Mouse (Mus musculus): ENCODE data around the gene Gnaq. TPM values are rescaled to one million over a fixed set of nuclear protein-coding genes. Genes with fewer than 3 reads are reported as not detected.

Gene Gnaq
- polyA plus RNA-seq, 1 experiment from 2014 or later: 54.1 TPM

DNA sequence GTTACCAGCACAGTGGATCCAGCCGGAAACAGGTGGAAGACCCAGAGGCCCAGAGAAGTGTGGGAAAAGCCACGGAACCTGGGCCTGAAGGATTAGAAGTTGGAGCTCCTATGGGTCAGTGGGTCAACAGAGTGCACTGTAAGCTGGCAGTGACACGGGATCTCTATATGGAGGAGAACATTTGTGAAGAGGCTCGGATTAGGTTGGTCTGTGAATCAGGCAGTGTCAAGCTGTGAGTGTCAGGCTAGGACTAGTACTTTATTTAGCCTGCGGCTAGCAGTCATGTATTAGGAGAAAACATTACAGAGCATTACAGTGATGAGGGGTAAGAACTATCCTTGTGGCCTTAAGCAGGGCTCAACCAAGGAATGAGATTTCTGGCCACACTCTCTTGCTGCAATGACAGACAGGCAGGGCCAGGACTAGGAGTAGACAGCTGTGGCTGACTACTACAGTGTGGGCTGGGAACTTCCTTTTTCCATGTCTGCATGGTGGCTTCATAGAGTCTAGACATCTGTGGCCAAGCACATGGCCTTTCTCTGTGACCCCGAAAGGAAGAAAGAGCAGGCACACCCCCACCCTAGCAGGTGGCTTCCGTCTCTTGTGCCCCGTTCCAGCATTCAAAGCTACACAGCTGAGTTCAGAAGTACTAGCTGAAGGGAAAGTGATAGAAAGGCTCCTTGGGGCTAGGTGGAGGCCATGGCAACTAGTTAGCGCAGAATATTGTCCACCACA lies 240.3 kb downstream of the Gnaq start:
- 59% methylated on average over 9 of the region's 9 CpGs for WGBS
- no peak overlapping the region for H3K27ac ChIP-seq
- ATAC-seq (ENCODE audit: low FRiP score, low read depth): no peak

DNA sequence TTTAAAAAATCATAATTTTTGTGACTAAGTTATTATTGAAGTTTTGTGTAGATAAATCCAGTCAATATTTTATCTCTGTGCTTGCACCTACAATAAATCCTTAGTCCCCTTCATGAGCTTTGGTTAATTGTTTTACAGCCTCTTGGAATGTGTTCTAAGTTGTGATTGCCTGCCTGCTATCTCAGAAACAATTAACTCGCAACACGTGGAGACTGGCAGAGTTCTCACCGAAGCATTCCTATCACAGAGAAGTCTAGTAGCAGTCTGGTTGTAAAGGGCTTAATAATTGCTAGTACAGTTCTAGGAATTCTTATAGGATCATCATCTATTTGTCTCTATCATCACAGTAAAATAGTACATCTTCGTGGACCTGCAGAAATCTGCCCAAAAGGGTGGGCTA lies 243.2 kb downstream of the Gnaq start:
- H3K9ac ChIP-seq: no peak overlapping the region
- H3K27me3 ChIP-seq (replicated peaks): no peaks in the 10 kb centered on the region
- no peaks in the 10 kb centered on the region for H3K9me3 ChIP-seq
- 28% methylated on average over 4 of the region's 4 CpGs for WGBS
- H3K36me3 ChIP-seq: peaks cover 25% of the 10 kb centered on the region
- no peak overlapping the region for H3K4me3 ChIP-seq
- H3K4me1 ChIP-seq: peaks cover 25% of the 10 kb centered on the region
- no peak for ATAC-seq (ENCODE audit: low FRiP score, low read depth)
- H3K4me2 ChIP-seq (replicated peaks): no peak overlapping the region
- H3K27ac ChIP-seq: no peak overlapping the region

More for the DNA sequence above, 240.3 kb downstream of the Gnaq start:
- Histone ChIP-seq H3K9me3 (no peaks in the 10 kb centered on the region), H3K4me3 (no peak overlapping the region), H3K27me3 (replicated peaks) (no peaks in the 10 kb centered on the region), H3K36me3 (peaks cover under 1% of the 10 kb centered on the region; the same call in 1 of the 2 replicates), H3K4me2 (replicated peaks) (no peak overlapping the region), H3K4me1 (peaks cover 28% of the 10 kb centered on the region), H3K9ac (no peak overlapping the region)

DNA sequence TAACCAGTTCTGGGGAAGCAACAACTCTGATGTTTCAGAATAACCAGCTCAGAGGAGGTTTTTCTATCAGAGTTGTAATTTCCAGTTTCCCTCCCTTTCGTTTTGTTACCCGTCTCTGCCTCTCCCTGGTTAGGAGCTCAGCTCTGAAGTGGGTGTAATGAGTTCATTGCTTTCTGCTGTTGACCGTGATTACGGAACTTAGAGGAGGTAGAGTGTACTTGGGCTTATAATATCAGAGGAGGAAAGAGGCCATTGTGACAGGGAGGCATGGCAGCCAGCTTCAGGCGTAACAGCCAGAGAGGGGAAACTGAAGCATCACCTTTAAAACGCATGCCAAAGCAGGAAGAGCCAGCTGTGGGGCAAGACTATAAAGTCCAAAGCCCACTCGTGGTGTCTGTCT lies 245.9 kb downstream of the Gnaq start:
- no peak overlapping the region for H3K4me3 ChIP-seq
- H3K4me1 ChIP-seq: peaks cover 19% of the 10 kb centered on the region
- no peak overlapping the region for H3K27ac ChIP-seq
- H3K36me3 ChIP-seq: peaks cover 30% of the 10 kb centered on the region
- no peak overlapping the region for H3K9ac ChIP-seq
- 78% methylated on average over 7 of the region's 7 CpGs for WGBS
- ATAC-seq (ENCODE audit: low FRiP score, low read depth): no peak
- no peaks in the 10 kb centered on the region for H3K9me3 ChIP-seq
- H3K27me3 ChIP-seq (replicated peaks): no peaks in the 10 kb centered on the region
- no peak overlapping the region for H3K4me2 ChIP-seq (replicated peaks)

DNA sequence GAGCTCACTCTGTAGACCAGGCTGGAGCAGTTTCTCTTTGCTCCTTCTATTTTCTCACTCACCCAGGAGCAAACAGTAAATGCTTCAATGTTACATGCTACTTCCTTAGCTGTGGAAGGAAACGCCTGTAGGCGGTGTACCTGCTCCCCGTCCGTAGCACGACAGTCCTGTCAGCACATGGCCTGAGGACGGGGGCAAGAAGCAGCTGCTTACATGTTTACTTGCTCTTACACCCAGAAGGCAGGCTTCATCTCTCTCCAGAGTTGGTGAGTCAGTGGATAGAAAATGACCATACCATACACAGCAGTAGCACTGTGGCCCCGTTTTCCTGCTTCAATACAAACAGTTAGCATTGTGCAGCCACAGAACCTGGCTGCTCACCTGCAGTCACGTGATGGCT lies 247.1 kb downstream of the Gnaq start:
- H3K36me3 ChIP-seq: peaks cover 30% of the 10 kb centered on the region
- ATAC-seq (ENCODE audit: low FRiP score, low read depth): no peak
- WGBS: 92% methylated on average over 8 of the region's 8 CpGs

DNA sequence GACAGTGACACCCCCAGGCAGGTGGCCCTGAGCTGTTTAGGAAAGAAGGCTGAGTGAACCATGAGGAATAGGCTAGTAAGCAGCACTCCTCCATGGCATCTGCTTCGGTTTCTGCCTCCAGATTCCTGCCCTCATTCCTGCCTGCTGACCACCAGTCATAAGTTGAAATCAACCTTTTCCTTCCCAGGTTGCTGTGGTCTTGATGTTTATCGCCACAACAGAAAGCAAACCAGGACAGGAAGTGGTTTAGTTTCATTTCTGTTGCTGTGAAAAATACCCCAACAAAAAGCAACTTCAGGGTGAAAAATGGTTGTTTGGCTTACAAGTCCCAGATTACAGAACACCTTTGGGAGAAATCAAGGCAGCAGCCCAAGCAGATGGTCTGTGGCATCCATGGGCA lies 249.8 kb downstream of the Gnaq start:
- Histone ChIP-seq H3K36me3 (peaks cover 30% of the 10 kb centered on the region), H3K4me1 (peaks cover 10% of the 10 kb centered on the region), H3K9ac (no peak overlapping the region), H3K4me2 (replicated peaks) (no peak overlapping the region), H3K9me3 (no peaks in the 10 kb centered on the region), H3K4me3 (no peak overlapping the region), H3K27me3 (replicated peaks) (no peaks in the 10 kb centered on the region), H3K27ac (no peak overlapping the region)
- 90% methylated on average over 2 of the region's 2 CpGs for WGBS
- ATAC-seq (ENCODE audit: low FRiP score, low read depth): no peak

More for the DNA sequence above, 247.1 kb downstream of the Gnaq start:
- no peak overlapping the region for H3K4me2 ChIP-seq (replicated peaks)
- no peak overlapping the region for H3K9ac ChIP-seq
- H3K4me1 ChIP-seq: peaks cover 10% of the 10 kb centered on the region
- H3K27me3 ChIP-seq (replicated peaks): no peaks in the 10 kb centered on the region
- H3K9me3 ChIP-seq: no peaks in the 10 kb centered on the region
- H3K4me3 ChIP-seq: no peak overlapping the region
- H3K27ac ChIP-seq: no peak overlapping the region

DNA sequence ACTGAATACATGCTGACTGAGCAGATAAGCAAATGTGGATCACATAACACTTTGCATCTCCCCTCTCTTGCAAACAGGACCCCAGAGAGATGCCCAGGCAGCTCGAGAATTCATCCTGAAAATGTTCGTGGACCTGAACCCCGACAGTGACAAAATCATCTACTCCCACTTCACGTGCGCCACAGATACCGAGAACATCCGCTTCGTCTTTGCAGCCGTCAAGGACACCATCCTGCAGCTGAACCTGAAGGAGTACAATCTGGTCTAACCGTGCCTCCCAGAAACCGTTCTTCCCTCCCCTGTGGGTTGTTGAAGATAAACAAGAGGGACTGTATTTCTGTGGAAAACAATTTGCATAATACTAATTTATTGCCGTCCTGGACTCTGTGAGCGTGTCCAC lies 250.5 kb downstream of the Gnaq start:
- no peak; the same call in 1 of the 2 replicates for ATAC-seq (ENCODE audit: low FRiP score, low read depth)
- Histone ChIP-seq H3K9ac (no peak overlapping the region), H3K36me3 (peaks cover 31% of the 10 kb centered on the region), H3K27me3 (replicated peaks) (no peaks in the 10 kb centered on the region), H3K9me3 (no peaks in the 10 kb centered on the region), H3K27ac (no peak overlapping the region), H3K4me1 (peaks cover 10% of the 10 kb centered on the region), H3K4me3 (no peak overlapping the region), H3K4me2 (replicated peaks) (no peak overlapping the region)
- 75% methylated on average over 13 of the region's 13 CpGs for WGBS

DNA sequence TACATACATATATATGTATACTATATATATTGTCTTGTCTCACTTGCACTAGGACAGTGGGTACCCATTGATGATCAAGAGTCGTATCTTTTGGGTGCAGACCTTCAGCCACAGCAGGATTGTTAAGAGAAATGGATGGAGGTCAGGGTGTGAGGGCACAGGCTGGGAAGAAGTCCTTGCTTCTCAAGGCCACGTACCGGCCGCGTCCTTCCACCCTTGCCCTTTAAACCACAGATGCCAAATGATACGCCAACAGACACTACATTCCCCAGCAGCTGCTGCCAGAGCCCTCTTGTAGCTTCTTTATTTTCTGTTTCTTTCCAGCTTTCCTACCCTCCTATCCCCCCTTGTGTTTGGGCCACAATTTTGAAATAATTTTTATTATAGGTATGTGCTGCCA lies 251.5 kb downstream of the Gnaq start:
- 92% methylated on average over 6 of the region's 6 CpGs for WGBS
- H3K9me3 ChIP-seq: no peaks in the 10 kb centered on the region
- ATAC-seq (ENCODE audit: low FRiP score, low read depth): no peak
- no peaks in the 10 kb centered on the region for H3K27me3 ChIP-seq (replicated peaks)
- no peak overlapping the region for H3K9ac ChIP-seq
- no peak overlapping the region for H3K27ac ChIP-seq
- H3K36me3 ChIP-seq: peaks cover 22% of the 10 kb centered on the region
- no peak overlapping the region for H3K4me3 ChIP-seq
- H3K4me1 ChIP-seq: peaks cover 10% of the 10 kb centered on the region
- no peak overlapping the region for H3K4me2 ChIP-seq (replicated peaks)

DNA sequence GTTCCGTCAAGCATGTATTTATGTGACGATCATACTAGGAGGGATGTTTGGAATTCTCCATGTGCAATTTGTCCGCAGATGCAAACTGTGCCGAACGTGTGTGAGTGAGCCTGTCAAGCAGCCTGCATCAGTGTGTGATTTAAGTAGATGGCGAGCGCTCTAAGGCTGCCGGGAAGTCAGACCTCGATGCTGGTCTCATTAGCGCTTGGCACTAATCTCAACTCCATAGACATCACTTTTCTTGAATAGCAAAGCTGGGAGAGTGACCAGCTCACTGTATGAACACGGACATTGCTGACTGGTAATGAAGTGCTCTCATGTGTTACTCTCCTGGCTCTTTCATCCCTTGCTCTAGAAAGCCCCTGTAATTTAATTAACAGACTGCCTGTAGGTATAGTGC lies 252.3 kb downstream of the Gnaq start:
- Histone ChIP-seq H3K27me3 (replicated peaks) (no peaks in the 10 kb centered on the region), H3K9ac (no peak overlapping the region), H3K4me2 (replicated peaks) (no peak overlapping the region), H3K36me3 (peaks cover 13% of the 10 kb centered on the region), H3K27ac (no peak overlapping the region), H3K4me3 (no peak overlapping the region), H3K4me1 (peaks cover 11% of the 10 kb centered on the region), H3K9me3 (no peaks in the 10 kb centered on the region)
- ATAC-seq (ENCODE audit: low FRiP score, low read depth): peak; percentile 44
- 71% methylated on average over 11 of the region's 11 CpGs for WGBS

DNA sequence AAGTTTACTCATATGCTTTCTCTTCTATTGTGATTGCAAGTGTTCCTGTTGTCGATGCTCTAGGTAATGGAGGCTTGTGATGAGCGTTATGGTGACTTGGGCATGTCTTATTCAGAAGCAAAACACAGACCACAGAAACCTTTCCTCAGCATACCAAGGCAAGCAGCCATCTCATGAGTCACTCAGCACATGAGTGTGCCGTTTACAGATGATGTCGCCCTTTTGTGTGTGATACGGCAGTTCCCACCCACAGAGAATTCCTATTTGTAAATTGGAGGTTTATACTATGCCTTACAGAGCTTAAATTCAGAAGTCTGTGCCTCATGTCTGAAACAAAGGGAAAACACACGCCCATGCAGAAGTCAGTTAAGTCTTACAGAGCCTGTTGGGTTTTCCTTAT lies 253.9 kb downstream of the Gnaq start:
- no peak overlapping the region for H3K9ac ChIP-seq
- H3K4me1 ChIP-seq: peaks cover 15% of the 10 kb centered on the region
- no peak overlapping the region for H3K4me3 ChIP-seq
- H3K36me3 ChIP-seq: peaks cover 9% of the 10 kb centered on the region
- H3K27me3 ChIP-seq (replicated peaks): no peaks in the 10 kb centered on the region
- H3K27ac ChIP-seq: no peak overlapping the region
- no peak for ATAC-seq (ENCODE audit: low FRiP score, low read depth)
- H3K9me3 ChIP-seq: no peaks in the 10 kb centered on the region
- WGBS: 72% methylated on average over 6 of the region's 6 CpGs
- no peak overlapping the region for H3K4me2 ChIP-seq (replicated peaks)

DNA sequence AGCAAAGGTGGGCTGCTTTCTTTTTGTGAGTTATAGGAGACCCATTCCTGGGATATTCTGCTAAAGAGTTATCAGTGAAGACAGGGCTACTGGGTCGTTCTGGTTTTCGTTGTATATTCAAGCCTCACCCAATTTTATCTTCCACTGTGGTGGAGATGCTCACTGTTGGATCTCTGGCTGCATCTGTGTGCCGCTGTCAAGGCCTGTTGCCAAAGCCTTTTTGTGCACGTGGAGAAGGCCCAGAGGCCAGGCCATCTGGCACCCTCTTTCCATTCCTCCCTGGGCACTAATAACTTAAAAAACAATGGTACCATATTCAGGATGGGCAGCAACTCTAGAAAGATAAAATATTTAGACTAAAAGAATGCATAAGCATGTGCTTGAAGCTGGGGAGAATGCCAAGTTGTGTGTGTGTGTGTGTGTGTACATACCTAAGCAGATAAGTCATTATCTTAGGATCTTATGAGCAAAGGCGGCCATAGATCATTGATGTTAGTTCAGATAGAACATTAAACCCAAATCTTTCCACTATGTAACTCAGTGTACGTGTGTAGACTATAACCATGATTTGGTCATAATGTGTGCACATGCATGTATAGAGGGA lies 257.7 kb downstream of the Gnaq start:
- Histone ChIP-seq H3K36me3 (peaks cover 3% of the 10 kb centered on the region; the same call in 1 of the 2 replicates), H3K4me1 (0 out of 2 replicates have a peak, but pooled peaks cover 5% of the 10 kb centered on the region), H3K9me3 (no peaks in the 10 kb centered on the region), H3K9ac (no peak overlapping the region), H3K4me3 (no peak overlapping the region), H3K4me2 (replicated peaks) (no peak overlapping the region), H3K27ac (no peak overlapping the region), H3K27me3 (replicated peaks) (no peaks in the 10 kb centered on the region)
- no peak for ATAC-seq (ENCODE audit: low FRiP score, low read depth)
- WGBS: 81% methylated on average over 6 of the region's 6 CpGs

DNA sequence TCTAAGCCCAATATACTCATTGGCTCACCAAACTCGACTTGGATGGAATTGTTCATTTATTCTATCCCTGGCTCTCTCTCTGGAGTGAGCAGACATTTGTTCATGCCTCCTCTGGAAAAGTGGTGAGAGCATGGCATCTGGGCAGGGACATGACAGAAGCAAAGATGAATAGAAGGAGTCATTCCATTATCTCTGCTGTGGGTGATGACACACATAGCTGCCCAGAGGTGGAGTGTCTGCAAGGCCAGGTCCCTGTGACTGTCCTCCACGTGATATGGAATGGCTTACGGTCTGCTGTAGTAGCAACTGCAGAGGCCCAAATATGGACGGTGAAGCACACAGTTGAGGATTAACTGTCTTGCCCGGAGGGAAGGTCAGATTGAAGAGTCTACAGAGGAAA lies 261.8 kb downstream of the Gnaq start:
- Histone ChIP-seq H3K27me3 (replicated peaks) (no peaks in the 10 kb centered on the region), H3K4me2 (replicated peaks) (no peak overlapping the region), H3K4me3 (no peak overlapping the region), H3K27ac (no peak overlapping the region), H3K4me1 (0 out of 2 replicates have a peak, but pooled peaks cover 5% of the 10 kb centered on the region), H3K9me3 (no peaks in the 10 kb centered on the region), H3K9ac (no peak overlapping the region), H3K36me3 (no peaks in the 10 kb centered on the region)
- 93% methylated on average over 5 of the region's 5 CpGs for WGBS
- no peak for ATAC-seq (ENCODE audit: low FRiP score, low read depth)

DNA sequence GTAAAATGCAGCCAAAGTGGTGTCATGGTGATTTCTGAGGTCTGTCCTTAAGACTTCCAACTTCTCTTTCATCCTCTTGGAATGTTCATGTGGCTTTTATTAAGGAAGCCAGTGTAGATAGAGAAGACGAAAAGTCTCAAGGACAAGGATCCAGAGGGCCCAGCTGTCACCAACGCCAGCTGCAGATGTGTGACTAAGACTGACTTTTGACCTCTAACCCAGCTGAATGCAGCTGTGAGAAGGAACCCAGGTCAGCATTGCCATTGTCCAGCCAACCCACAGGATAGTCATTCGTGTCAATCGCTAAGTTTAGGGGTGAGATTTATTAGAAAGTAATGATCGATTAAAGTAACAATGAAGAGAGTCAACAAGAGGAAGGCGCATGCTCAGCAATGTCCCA lies 270.5 kb downstream of the Gnaq start:
- H3K4me1 ChIP-seq: no peaks in the 10 kb centered on the region
- no peak overlapping the region for H3K4me2 ChIP-seq (replicated peaks)
- no peaks in the 10 kb centered on the region for H3K9me3 ChIP-seq
- ATAC-seq (ENCODE audit: low FRiP score, low read depth): no peak
- no peaks in the 10 kb centered on the region for H3K36me3 ChIP-seq
- no peaks in the 10 kb centered on the region for H3K27me3 ChIP-seq (replicated peaks)
- no peak overlapping the region for H3K4me3 ChIP-seq
- H3K9ac ChIP-seq: no peak overlapping the region
- 82% methylated on average over 6 of the region's 6 CpGs for WGBS
- H3K27ac ChIP-seq: no peak overlapping the region

DNA sequence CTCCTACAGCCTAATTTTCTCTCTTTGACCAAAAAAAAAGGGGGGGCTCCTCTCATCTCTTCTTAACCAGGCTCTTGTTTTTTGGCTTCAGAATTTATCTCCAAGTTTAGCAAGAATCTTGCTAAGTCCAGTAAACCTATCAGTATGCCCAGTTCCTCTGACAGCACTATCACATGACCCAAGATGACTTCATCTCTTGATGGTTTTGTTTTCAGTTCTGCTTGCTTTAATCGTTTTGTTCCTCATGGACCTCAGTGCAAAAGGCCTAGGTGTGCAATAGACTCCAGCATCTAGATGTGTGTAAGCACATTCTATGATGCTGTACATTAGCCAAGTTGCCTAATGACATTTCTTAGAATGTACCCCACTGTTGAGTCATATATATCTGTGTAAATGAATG lies 275.1 kb downstream of the Gnaq start:
- 79% methylated on average over 1 of the region's 1 CpGs for WGBS
- no peak for ATAC-seq (ENCODE audit: low FRiP score, low read depth)
- Histone ChIP-seq H3K9me3 (no peaks in the 10 kb centered on the region), H3K4me3 (no peak overlapping the region), H3K4me2 (replicated peaks) (no peak overlapping the region), H3K27ac (no peak overlapping the region), H3K9ac (no peak overlapping the region), H3K4me1 (no peaks in the 10 kb centered on the region), H3K36me3 (no peaks in the 10 kb centered on the region), H3K27me3 (replicated peaks) (no peaks in the 10 kb centered on the region)

Measured in neural tube, embryonic 12.5 days (tissue).